Mouse (Mus musculus) NIH3T3 (cell line): Measurements from ENCODE around the gene Ltbp1.
"Not testable (repeated sequence)": the region's sequence is repeated elsewhere in the genome, so short reads cannot be mapped to it uniquely, and the experiment has no call there.

ENCODE experiments used
- DNase-seq: peaks from one replicate; pipeline ENCODE4 v3.0.0-alpha.2; 2012; ENCODE audit warnings: low read depth

Gene Ltbp1

GRCm38 (mm10) chr17:75115594-75115993, 110.2 kb downstream of the Ltbp1 start:
- no peak for DNase-seq

GRCm38 (mm10) chr17:75118896-75119295, 113.5 kb downstream of the Ltbp1 start:
- DNase-seq, result no peak

GRCm38 (mm10) chr17:75119422-75119821, 114.1 kb downstream of the Ltbp1 start:
- DNase-seq, result peak; percentile 34

GRCm38 (mm10) chr17:75120071-75120470, 114.7 kb downstream of the Ltbp1 start:
- no peak for DNase-seq

- DNase-seq, result peak; percentile 59
Observed at GRCm38 (mm10) chr17:75122584-75123282, 117.4 kb downstream of the Ltbp1 start.

DNA sequence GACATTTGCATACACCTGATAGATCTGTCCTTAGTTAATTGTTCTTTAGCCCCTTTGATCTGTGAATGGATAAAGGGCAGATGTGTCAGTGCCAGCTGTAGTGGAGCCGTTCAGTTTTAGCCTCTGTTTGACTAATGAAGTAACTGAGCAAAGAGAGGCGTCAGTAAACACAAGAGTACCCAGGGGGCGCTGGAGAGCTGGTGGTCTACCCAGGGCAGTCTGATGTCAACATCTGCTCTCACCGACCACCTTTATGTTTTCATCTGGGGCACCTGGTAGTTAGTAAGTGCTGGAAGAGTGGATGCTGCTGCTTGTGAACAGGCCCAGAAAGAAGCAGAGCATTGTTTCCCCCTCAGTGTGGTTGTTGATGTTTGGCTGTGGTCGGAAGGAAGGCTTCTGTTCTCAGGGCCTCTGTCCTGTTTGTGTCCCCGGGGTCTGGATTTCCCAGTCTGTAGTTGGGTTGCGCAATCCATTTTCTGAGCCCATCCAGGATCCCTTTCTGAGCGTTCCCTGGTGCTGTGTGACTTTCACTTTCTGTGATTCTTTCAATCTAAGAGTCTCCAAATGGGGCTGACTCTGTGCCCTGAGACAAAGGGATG, 123.1 kb downstream of the Ltbp1 start:
- DNase-seq, result peak; percentile 36

- no peak for DNase-seq
Observed at GRCm38 (mm10) chr17:75133983-75134382, 128.6 kb downstream of the Ltbp1 start.

GRCm38 (mm10) chr17:75139731-75140130, 134.4 kb downstream of the Ltbp1 start:
- no peak for DNase-seq

- DNase-seq, result not testable (repeated sequence)
Observed at GRCm38 (mm10) chr17:75142845-75143244, 137.5 kb downstream of the Ltbp1 start.

- no peak for DNase-seq
Observed at GRCm38 (mm10) chr17:75143927-75144326, 138.6 kb downstream of the Ltbp1 start.

- DNase-seq, result peak; percentile 16
Observed at GRCm38 (mm10) chr17:75147218-75147617, 141.8 kb downstream of the Ltbp1 start.

DNA sequence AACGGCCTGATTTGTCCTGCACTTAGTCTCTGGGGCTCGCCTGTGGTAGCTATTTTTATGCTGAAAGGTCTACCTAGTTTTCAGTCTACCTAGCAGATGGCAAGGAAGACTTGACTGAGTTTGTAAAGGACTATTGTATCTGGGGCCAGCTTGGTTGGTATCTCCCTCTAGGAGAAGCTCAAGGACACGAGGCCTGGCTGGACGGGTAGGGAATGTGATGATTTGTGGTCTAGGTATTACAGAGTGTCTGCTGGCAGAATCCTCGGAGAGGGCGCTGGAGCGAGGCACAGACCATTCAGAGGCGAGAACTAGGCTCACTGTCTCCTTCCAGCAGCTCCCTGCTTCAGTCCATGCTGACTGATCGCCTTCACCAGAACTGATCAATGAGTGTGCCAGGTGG, 146.4 kb downstream of the Ltbp1 start:
- DNase-seq, result no peak

GRCm38 (mm10) chr17:75153088-75153487, 147.7 kb downstream of the Ltbp1 start:
- peak; percentile 28 for DNase-seq

- DNase-seq, result no peak
Observed at GRCm38 (mm10) chr17:75158385-75158784, 153.0 kb downstream of the Ltbp1 start.

GRCm38 (mm10) chr17:75159066-75159787, 153.9 kb downstream of the Ltbp1 start:
- no peak for DNase-seq

GRCm38 (mm10) chr17:75161062-75161461, 155.7 kb downstream of the Ltbp1 start:
- no peak for DNase-seq

DNA sequence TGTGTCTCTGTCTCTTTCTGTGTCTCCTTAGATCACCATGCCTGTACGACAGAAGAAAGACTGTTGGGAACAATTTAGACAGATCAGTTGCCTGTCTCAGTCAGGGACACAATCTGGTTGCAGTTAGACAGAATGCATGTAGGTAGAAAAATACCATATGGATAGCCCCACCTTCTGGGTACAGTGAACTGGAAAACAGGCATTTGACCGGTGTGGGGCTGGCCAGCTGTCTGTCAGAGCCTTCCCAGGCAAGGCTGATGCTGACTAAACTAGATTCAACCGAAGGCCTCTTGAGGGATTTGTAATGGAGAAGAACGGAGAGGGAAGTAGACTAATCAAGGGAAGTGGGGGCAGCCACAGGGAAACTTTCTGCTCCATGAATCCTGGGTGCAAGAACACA, 156.6 kb downstream of the Ltbp1 start:
- DNase-seq, result no peak

DNA sequence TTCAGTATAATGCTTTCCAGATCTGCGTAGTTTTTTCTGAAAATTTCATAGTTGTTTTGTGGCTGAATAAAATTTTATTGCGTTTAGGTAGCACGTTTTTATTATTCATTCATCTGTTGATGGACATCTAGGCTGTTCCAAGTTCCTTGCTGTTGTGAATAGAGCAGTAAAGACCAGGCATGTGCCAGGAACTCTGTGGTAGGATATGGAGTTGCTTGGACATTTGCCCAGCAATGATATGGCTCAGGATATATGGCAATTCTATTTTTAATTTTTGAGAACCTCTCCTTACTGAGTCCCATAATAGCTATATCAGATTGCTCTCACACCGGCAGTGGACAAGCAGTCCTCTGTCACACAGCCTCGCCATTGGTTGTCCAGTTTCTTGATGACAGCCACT, 159.2 kb downstream of the Ltbp1 start:
- peak; percentile 51 for DNase-seq

- peak; percentile 52 for DNase-seq
Observed at GRCm38 (mm10) chr17:75168572-75169200, 163.3 kb downstream of the Ltbp1 start.

- DNase-seq, result no peak
Observed at GRCm38 (mm10) chr17:75171659-75172058, 166.3 kb downstream of the Ltbp1 start.

- DNase-seq, result no peak
Observed at GRCm38 (mm10) chr17:75172685-75173205, 167.4 kb downstream of the Ltbp1 start.

- peak; percentile 16 for DNase-seq
Observed at GRCm38 (mm10) chr17:75174501-75174900, 169.1 kb downstream of the Ltbp1 start.
